Mouse (Mus musculus) midbrain, embryonic 12.5 days (tissue): Measurements from ENCODE around the gene Hc. TPM values are rescaled to one million over a fixed set of nuclear protein-coding genes. Genes with fewer than 3 reads are reported as not detected.

Experiments used
- ATAC-seq: fragments of 200-750 bp; cut with Nextera tagmentation; 2 replicates; pipeline ENCODE4 v1.8.0; 2017; ENCODE audit warnings: low read depth, moderate TSS enrichment, moderate library complexity; ENCODE audit not compliant: low FRiP score
- H3K27ac ChIP-seq: fragments of 300-500 bp; sonication (generic); replicated peaks from 2 replicates; pipeline ENCODE4 v1.5.1; 2016; ENCODE audit warnings: mild to moderate bottlenecking
- H3K27me3 ChIP-seq: fragments of 300-500 bp; sonication (generic); 2 replicates; pipeline ENCODE4 v1.6.1; 2016; ENCODE audit warnings: mild to moderate bottlenecking
- H3K36me3 ChIP-seq: fragments of 300-500 bp; sonication (generic); 2 replicates; pipeline ENCODE4 v1.6.1; 2016
- H3K4me1 ChIP-seq: fragments of 300-500 bp; sonication (generic); 2 replicates; pipeline ENCODE4 v1.6.1; 2016
- H3K4me2 ChIP-seq: fragments of 300-500 bp; sonication (generic); replicated peaks from 2 replicates; pipeline ENCODE4 v1.6.1; 2016; ENCODE audit warnings: mild to moderate bottlenecking, moderate library complexity
- H3K4me3 ChIP-seq: fragments of 300-500 bp; sonication (generic); 2 replicates; pipeline ENCODE4 v1.5.1; 2016; ENCODE audit warnings: mild to moderate bottlenecking
- H3K9ac ChIP-seq: fragments of 300-500 bp; sonication (generic); replicated peaks from 2 replicates; pipeline ENCODE4 v1.6.1; 2016; ENCODE audit warnings: mild to moderate bottlenecking, moderate library complexity
- H3K9me3 ChIP-seq: fragments of 300-500 bp; sonication (generic); 2 replicates; pipeline ENCODE4 v1.6.1; 2016; ENCODE audit warnings: mild to moderate bottlenecking
- WGBS: fragments of 180-500 bp; shearing (Covaris S2); methylation state at CpG from one replicate; pipeline ENCODE4 v1.1.7; 2016; 5-methylcytosine and 5-hydroxymethylcytosine counted together
- polyA plus RNA-seq: library from polyadenylated mRNA; unstranded; fragments of >200 nt; fragmentation: Nextera tagmentation; extraction: Ambion mirVana; gene quantifications from 2 replicates; pipeline ENCODE4 v1.2.1, GENCODE M21; 2016

The Hc gene
- polyA plus RNA-seq, 1 experiment from 2014 or later: 0.96 TPM

DNA sequence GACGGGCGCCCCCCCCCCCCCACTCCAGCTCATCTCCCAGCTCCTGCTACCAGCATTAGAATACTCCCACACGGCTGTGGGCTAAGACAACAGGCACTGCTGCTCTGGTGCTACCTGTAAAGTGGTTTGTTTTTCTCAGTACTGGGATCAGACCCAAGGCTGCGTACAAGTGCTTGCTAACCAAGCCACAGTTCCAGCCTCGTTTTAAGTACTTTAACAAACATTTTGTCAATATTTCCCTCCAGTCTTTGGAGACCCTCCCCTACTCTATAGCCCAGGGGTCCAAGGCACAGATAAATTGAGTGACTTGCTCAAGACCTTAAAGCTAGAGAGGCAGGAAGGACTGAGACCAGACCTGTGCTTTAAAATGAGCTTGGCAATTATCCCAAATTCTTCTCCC lies 100.8 kb downstream of the Hc start:
- Histone ChIP-seq H3K27me3 (peaks cover 16% of the 10 kb centered on the region), H3K4me2 (no peak overlapping the region), H3K36me3 (no peaks in the 10 kb centered on the region), H3K9ac (no peak overlapping the region), H3K27ac (no peak overlapping the region), H3K4me3 (no peak overlapping the region), H3K9me3 (no peaks in the 10 kb centered on the region), H3K4me1 (peaks cover 4% of the 10 kb centered on the region; the same call in 1 of the 2 replicates)
- no peak for ATAC-seq
- 80% methylated on average over 5 of the region's 5 CpGs for WGBS

DNA sequence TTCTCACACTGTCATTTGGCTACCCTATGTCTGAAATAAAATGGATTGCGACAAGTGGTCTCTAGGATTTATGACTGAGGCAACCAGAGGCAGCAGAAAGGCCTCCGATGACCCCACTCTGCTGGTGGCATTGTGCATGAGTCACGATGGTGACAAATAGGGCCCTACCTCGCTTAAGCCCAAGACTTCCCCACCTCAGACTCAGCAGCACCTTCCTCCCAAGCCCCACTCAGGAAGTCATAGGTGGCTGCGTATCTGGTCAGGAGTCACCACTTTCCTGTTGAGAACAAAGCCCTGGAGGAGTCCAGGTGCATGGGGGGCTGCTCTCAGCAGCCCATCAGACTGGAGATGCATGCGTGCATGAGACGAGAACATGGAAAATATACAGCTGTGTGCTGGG lies 102.7 kb downstream of the Hc start:
- no peak for ATAC-seq
- no peaks in the 10 kb centered on the region for H3K9me3 ChIP-seq
- no peak overlapping the region for H3K4me2 ChIP-seq
- WGBS: 90% methylated on average over 7 of the region's 7 CpGs
- no peaks in the 10 kb centered on the region for H3K36me3 ChIP-seq
- H3K9ac ChIP-seq: no peak overlapping the region
- no peak overlapping the region for H3K27ac ChIP-seq
- H3K4me3 ChIP-seq: no peak overlapping the region
- H3K27me3 ChIP-seq: peaks cover 16% of the 10 kb centered on the region
- H3K4me1 ChIP-seq: peaks cover 4% of the 10 kb centered on the region; the same call in 1 of the 2 replicates

DNA sequence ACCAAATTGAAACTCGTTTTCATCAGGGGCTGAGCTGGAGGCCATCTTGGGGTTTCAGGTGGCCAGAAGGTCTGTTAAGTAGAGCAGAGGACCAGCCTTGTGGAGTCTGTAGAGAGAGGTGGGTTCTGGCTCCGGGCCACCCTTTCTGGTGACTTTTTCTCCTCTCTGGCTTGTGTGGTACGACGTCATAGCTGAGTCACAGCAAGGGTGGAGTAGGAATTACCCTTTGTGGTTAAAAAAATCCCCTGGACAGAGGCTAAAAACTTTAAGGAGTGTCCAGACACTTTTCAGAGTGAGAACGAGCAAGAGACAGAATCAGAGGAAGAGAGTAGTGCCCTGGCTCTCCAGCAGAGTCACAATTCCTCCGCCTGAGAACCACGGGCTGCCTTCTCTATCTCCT lies 103.2 kb downstream of the Hc start:
- Histone ChIP-seq H3K4me1 (peaks cover 4% of the 10 kb centered on the region; the same call in 1 of the 2 replicates), H3K4me2 (no peak overlapping the region), H3K36me3 (no peaks in the 10 kb centered on the region), H3K27me3 (peaks cover 16% of the 10 kb centered on the region), H3K9me3 (no peaks in the 10 kb centered on the region), H3K4me3 (no peak overlapping the region), H3K9ac (no peak overlapping the region), H3K27ac (no peak overlapping the region)
- no peak for ATAC-seq
- whole genome bisulfite sequencing: 81% methylated on average over 7 of the region's 7 CpGs

DNA sequence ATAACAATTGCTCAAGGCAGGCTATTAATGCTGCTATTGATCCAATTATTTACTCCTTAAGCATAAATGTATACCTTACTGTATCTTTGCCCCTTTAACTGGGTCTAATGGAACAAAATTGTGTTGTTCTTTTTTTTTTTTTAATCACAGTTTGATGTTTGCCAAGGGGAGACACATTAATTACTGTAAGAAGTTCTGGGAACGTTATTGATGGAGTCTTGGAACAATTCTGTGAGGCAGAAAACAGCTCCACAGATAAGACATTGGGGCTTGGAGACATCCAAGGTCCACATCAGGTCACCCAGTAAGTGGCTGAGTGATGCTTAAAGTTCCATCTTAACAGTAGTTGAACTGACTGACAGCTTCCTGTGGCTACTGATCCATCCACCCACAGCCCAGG lies 103.8 kb downstream of the Hc start:
- Histone ChIP-seq H3K4me2 (no peak overlapping the region), H3K4me1 (peaks cover 4% of the 10 kb centered on the region; the same call in 1 of the 2 replicates), H3K4me3 (no peak overlapping the region), H3K27me3 (peaks cover 16% of the 10 kb centered on the region), H3K36me3 (no peaks in the 10 kb centered on the region), H3K27ac (no peak overlapping the region), H3K9me3 (no peaks in the 10 kb centered on the region), H3K9ac (no peak overlapping the region)
- no peak for ATAC-seq
- 74% methylated on average over 1 of the region's 1 CpGs for WGBS

DNA sequence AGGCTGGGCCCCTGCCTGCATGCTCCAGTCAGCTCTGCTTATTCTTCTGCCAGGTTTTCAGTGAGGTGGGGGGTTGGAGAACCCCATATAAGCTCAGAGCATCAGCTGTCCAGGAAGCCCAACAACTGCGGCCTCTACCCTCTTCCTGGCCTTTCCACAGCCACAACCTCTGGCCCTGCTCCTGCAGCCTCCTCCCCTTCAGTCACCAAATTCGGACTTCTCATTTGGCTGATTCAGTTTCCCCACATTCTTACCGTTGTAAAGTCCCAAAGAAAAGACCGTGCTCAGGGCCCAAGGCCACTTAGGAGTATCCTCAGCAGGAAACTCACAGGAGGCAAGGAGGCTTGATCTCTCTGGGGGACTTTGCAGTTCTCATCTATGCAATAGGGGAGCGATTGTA lies 104.3 kb downstream of the Hc start:
- Histone ChIP-seq H3K4me1 (peaks cover 4% of the 10 kb centered on the region; the same call in 1 of the 2 replicates), H3K36me3 (no peaks in the 10 kb centered on the region), H3K27me3 (peaks cover 12% of the 10 kb centered on the region), H3K4me3 (no peak overlapping the region), H3K9me3 (no peaks in the 10 kb centered on the region), H3K4me2 (no peak overlapping the region), H3K27ac (no peak overlapping the region), H3K9ac (no peak overlapping the region)
- WGBS: 74% methylated on average over 5 of the region's 5 CpGs
- no peak for ATAC-seq

DNA sequence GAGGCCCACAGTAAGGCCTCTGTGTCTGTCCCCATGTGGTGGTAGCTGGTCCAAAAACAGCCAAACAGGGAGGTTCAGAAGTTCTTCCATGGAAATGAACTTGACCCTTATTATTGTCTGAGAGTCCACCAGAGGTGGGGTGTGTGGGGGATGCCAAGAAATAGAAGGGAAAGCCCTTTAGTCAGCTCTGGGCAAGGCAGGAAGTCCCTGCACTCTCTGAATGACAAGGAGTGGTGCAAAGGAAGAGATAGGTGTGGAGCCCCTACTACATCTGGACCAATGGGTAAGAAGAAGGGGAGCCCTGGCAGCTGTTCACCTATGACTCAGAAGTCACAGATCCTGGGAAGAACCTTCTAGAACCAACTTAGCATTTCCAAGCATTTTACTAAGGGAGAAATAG lies 106.9 kb downstream of the Hc start:
- H3K9me3 ChIP-seq: no peaks in the 10 kb centered on the region
- H3K9ac ChIP-seq: no peak overlapping the region
- H3K36me3 ChIP-seq: no peaks in the 10 kb centered on the region
- ATAC-seq: no peak
- H3K4me1 ChIP-seq: no peaks in the 10 kb centered on the region
- H3K27me3 ChIP-seq: no peaks in the 10 kb centered on the region
- H3K4me2 ChIP-seq: no peak overlapping the region
- no peak overlapping the region for H3K27ac ChIP-seq
- no peak overlapping the region for H3K4me3 ChIP-seq

DNA sequence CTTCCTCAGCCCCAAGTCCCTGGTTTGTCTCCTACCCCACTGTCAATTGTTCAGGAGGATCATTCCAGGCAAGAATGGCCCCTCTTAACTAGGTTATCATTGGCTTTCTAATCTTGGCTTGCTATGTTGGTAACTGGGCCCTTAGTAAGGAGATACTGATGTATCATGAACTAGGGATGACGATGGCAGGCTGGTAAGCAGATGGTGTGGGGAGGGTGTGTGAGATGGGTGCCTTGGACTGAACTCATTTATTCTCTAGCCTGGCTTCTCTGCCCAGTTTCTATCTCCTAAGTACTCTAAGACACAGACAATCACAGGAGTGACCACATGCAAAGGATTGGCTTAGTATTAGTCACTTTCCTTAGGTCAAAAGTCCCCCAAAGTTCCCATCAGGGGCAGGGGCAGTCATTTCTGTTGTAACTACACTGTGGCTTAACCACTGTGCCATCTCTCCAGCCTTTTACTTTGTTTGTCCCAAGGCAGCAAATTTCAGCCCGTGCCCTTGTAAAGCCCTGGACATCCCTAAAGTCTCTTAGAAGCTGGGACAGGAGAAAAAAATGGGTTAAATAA lies 107.6 kb downstream of the Hc start:
- Histone ChIP-seq H3K9ac (no peak overlapping the region), H3K4me3 (no peak overlapping the region), H3K27me3 (no peaks in the 10 kb centered on the region), H3K27ac (no peak overlapping the region), H3K4me2 (no peak overlapping the region), H3K36me3 (no peaks in the 10 kb centered on the region), H3K4me1 (no peaks in the 10 kb centered on the region), H3K9me3 (no peaks in the 10 kb centered on the region)
- WGBS: 78% methylated on average over 2 of the region's 2 CpGs
- ATAC-seq: no peak

DNA sequence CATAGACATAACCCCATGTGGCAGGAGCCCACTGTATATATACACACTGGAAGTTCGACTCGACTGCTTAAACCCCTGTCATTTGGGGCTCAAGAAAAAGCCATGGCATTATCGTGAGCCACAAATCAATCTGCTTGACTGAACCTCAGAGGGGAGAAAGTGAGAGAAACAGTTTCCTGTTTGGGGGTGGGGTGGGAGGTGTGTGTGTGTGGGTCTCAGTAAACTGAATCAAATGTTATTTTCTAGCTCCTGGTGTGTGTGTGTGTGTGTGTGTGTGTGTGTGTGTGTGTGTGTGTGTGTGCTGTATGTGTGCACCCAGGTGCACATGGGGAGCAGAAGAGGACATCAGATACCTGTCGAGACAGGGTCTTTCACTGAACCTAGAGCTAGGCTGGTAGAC lies 108.2 kb downstream of the Hc start:
- Histone ChIP-seq H3K27ac (no peak overlapping the region), H3K9ac (no peak overlapping the region), H3K4me2 (no peak overlapping the region), H3K4me1 (no peaks in the 10 kb centered on the region), H3K4me3 (no peak overlapping the region), H3K36me3 (no peaks in the 10 kb centered on the region), H3K27me3 (peaks cover 4% of the 10 kb centered on the region; the same call in 1 of the 2 replicates), H3K9me3 (no peaks in the 10 kb centered on the region)
- ATAC-seq: no peak
- WGBS: 78% methylated on average over 4 of the region's 4 CpGs

DNA sequence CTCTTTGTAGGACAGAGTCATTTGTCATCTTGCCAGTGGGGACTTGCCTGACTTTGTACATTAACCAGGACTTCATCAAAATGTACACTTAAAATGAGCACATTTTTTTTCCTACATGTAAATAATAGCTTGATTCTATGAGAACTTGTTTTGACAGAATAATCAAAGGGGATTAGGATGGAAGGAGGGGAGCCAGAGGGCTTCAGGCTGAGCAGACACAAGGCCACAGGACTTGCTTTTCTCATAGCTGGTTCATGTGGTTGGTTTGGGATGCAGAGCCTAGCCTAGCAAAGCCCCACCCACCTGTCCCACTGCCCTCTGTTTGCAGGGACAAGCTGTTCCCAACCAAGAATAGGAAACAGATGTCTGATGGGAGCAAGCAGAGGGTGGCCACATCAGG lies 109.8 kb downstream of the Hc start:
- H3K27ac ChIP-seq: no peak overlapping the region
- no peak overlapping the region for H3K4me3 ChIP-seq
- H3K9ac ChIP-seq: no peak overlapping the region
- H3K4me1 ChIP-seq: no peaks in the 10 kb centered on the region
- no peaks in the 10 kb centered on the region for H3K36me3 ChIP-seq
- no peaks in the 10 kb centered on the region for H3K9me3 ChIP-seq
- H3K4me2 ChIP-seq: no peak overlapping the region
- H3K27me3 ChIP-seq: peaks cover 4% of the 10 kb centered on the region; the same call in 1 of the 2 replicates
- ATAC-seq: no peak

DNA sequence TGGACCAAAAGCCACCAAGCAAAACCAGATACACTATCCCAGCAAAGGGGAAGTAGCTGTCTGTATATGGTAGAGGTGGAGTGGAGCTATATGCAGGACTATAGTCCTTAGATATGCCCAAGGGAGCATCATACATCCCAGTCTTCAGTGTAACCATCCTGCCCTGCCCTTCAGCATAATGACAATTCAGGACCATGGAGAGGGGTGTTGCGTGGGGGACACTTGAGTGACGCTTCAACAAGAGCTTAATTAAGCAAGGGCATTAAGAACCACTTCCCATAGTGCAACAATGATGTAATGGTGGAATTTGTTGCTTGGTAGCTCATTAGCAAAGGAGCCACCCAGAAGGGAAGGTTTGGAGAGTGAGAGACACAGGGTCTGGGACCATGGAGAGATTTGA lies 112.6 kb downstream of the Hc start:
- WGBS: 28% methylated on average over 2 of the region's 2 CpGs
- Histone ChIP-seq H3K4me2 (no peak overlapping the region), H3K4me1 (no peaks in the 10 kb centered on the region), H3K27ac (no peak overlapping the region), H3K4me3 (no peak overlapping the region), H3K27me3 (peaks cover 4% of the 10 kb centered on the region; the same call in 1 of the 2 replicates), H3K36me3 (no peaks in the 10 kb centered on the region), H3K9me3 (no peaks in the 10 kb centered on the region), H3K9ac (no peak overlapping the region)
- ATAC-seq: no peak

DNA sequence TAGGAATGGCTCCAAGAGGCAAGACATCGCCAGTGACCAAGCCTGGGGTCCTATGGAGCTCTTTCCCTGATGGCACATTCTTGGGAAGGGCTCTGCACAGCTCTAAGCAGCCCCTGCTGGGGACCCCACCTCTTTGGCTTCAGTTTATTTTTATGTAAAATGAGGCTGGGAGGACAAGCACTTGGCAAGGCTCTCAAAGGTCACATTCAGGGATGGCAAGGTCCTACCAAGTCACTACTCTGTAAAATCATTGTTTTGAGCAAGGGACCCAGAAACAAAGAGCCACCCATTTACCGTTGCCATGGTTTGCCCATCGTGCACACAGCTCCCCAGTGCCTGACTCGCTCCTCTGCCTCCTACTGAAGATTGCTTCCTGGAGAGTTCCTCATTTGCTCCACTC lies 115.2 kb downstream of the Hc start:
- no peaks in the 10 kb centered on the region for H3K4me1 ChIP-seq
- H3K9me3 ChIP-seq: no peaks in the 10 kb centered on the region
- H3K27ac ChIP-seq: no peak overlapping the region
- H3K4me2 ChIP-seq: no peak overlapping the region
- no peak for ATAC-seq
- H3K9ac ChIP-seq: no peak overlapping the region
- no peak overlapping the region for H3K4me3 ChIP-seq
- 56% methylated on average over 4 of the region's 4 CpGs for WGBS
- H3K36me3 ChIP-seq: no peaks in the 10 kb centered on the region
- H3K27me3 ChIP-seq: peaks cover 9% of the 10 kb centered on the region; the same call in 1 of the 2 replicates

DNA sequence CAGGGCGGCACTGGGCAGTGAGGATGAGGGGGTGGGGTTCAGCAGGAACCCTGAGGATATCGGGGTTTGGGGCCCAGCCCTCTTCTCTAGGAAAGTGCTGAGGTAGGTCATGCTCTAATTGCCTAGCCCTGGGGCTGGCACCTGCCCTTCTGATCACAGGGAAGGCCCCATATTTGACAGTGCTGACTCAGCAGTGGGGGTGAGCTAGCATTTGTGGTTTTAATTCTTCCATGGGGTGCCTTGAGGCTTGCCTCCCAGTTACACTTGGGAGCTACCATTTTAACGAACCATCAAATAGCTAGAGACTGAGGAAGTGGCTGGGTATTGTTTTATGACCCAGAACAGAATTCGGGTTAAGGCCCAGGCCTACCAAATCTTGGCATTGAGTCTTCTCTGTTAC lies 115.7 kb downstream of the Hc start:
- Histone ChIP-seq H3K9ac (no peak overlapping the region), H3K4me1 (no peaks in the 10 kb centered on the region)
- 82% methylated on average over 4 of the region's 4 CpGs for WGBS

DNA sequence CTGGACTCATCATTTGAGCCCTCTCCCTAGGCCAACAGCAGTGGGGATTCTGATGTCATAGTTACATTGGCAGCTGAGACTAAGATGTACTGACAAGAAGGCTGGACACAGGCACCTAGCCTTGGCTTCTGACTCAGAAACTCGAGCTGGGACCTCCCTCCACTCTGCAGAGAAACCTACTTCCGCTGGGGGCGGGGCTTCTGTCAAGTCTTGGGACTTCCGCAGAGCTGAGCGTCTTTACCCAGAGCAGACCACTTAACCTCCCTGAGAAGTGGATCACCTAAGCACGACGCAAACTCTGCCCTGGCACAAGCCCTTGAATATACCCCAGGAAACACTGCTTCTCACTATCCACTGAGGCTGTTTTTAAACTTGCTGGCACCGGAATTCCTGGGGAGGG lies 116.5 kb downstream of the Hc start:
- no peaks in the 10 kb centered on the region for H3K36me3 ChIP-seq
- no peaks in the 10 kb centered on the region for H3K9me3 ChIP-seq
- H3K27me3 ChIP-seq: peaks cover 9% of the 10 kb centered on the region; the same call in 1 of the 2 replicates
- no peak for ATAC-seq
- H3K9ac ChIP-seq: no peak overlapping the region
- 31% methylated on average over 8 of the region's 8 CpGs for WGBS
- H3K4me3 ChIP-seq: no peak overlapping the region
- no peaks in the 10 kb centered on the region for H3K4me1 ChIP-seq
- no peak overlapping the region for H3K27ac ChIP-seq
- H3K4me2 ChIP-seq: no peak overlapping the region

More for the DNA sequence above, 115.7 kb downstream of the Hc start:
- no peaks in the 10 kb centered on the region for H3K36me3 ChIP-seq
- no peak for ATAC-seq
- no peak overlapping the region for H3K27ac ChIP-seq
- no peaks in the 10 kb centered on the region for H3K9me3 ChIP-seq
- H3K4me2 ChIP-seq: no peak overlapping the region
- H3K4me3 ChIP-seq: no peak overlapping the region
- H3K27me3 ChIP-seq: peaks cover 9% of the 10 kb centered on the region; the same call in 1 of the 2 replicates
